Mouse (Mus musculus) right cerebral cortex, adult 18-20 months (tissue): ENCODE measurements at regions not wholly inside any gene's neighbourhood (a gene's known extent, or its start where the extent isn't known, plus 50 kb on each side); places are given as distances from the start of the nearest gene placed in this dataset.

Experiments used
- DNase-seq: peaks from one replicate; pipeline ENCODE4 v3.0.0; 2022; ENCODE audit warnings: mixed read lengths

DNA sequence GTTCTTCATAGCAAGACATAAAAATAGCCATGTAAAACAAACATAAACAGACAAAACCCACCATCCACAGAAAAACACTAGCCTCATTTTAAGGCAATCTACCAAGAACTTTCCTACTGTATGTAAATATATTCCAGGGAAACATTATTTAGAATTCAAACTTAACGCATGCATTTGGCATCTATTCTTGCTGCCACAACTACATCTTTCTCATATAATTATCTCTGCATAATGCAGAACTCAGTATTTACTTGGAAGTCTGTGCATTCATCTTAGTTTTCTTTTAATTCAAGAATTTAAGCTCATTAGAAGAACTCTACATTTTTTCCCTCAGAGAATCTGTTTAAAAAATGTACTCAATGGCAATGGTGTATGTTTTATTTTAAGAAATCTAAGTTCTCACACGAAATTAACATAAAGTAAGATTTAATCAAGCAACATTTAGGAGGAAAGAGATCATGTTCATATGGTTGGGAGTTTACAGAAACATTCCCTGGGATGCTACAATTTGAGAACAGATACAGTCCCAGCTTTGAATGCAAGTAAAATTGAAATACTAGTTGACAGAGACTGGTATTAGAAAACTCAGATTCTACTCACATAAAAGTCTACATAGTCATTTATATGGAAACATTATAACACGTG lies 1114.7 kb downstream of the Sorcs1 start:
- no peak for DNase-seq

DNA sequence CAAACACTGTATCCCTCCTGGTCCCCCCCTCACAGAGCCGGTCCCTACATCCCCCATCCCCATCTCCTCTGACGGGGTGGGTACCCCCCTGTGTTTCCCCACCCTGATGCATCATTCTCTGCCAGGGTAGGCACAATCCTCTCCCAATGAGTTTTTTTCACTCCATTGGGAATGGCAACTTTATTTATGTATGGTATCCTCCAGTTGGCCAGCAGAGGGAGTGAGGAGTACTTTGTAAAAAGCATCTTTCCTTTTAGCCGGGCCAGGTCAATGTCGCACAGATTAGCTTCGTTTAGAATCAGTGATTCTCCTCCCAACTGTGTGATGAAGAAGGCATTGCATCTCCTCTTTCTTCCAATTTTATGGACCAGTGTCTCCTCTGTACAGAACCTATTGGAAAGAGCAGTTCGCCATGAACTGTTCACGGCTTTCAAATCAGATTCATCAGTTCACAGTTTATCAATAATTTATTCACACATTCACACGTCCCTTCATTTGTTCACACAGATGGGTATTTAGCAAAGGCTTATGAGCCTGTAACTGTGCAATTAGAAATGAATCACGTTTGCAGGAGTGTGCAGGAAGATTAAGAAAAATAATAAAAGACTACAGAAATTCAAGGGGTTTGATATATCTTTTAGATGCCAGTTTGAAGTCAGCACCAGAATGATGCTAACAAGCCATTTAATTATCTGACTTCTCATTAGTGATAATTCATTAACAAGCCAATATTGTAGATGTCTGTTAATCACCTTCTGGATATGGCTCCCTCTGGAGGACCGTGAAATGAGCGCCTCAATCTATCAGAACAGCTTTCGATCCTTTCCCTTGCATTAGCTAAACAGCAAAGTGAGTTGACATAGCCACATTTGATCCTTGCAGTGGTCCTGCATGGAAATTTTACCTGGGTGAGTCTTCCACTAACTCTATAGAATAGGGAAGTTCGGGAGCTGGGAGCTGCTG lies 1138.7 kb downstream of the Sorcs1 start:
- peak; percentile 43 for DNase-seq
